Mouse (Mus musculus) kidney, adult 18-20 months (tissue): ENCODE data around the gene Atp8a1.
A peak's percentile ranks its signal among the peaks of the same experiment; 100 is the strongest.

ENCODE experiments used
- DNase-seq: peaks from one replicate; pipeline ENCODE4 v3.0.0; 2021

Atp8a1 gene

DNA sequence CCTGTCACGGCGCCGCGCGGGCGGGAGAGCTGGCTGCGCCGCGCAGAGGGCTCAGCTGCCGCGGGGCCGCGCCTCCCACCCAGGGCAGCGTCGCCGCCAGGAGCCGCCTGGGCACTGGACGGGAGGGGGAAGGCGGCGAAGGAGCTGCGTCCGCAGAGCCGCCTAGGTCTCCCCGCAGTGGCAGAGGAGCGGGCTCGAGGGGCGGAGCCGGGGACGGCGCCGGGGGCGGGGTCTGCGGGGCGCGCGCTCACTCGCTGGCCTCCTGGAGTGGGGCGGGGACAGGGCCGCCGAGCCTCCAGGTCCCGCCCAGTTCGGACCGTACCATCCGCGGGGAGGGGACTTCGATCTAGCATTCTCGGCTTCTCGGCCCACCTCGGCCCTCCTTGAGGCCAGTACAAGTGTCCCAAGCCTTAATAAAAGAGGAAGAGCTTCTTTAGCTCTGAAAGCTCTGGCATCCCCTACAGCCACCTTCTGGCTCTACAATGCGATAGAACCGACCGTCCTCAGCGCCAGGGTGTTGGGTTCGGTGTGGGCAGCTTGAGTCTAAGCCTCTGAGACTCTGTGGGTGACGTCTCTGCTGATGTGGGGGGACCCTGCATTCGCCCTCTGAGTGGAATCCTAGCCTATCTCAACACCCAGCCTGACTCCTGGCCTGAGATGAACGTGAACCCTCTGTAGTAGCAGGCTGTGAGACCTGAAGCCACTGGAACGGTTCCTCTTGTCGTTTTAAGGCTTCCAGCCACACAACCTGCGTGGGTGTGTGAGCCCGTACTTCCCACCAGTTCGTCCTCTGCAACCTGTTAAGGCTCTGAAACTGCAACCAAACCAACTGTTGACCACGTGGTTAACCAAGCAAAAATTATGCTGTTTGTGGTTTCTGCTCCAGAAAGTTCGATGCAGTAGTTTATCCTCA is at the start of gene Atp8a1:
Gene Atp8a1 (minus strand): TSS at position 182 of the 913 bp plus-strand sequence.
- DNase-seq: peak; percentile 99

DNA sequence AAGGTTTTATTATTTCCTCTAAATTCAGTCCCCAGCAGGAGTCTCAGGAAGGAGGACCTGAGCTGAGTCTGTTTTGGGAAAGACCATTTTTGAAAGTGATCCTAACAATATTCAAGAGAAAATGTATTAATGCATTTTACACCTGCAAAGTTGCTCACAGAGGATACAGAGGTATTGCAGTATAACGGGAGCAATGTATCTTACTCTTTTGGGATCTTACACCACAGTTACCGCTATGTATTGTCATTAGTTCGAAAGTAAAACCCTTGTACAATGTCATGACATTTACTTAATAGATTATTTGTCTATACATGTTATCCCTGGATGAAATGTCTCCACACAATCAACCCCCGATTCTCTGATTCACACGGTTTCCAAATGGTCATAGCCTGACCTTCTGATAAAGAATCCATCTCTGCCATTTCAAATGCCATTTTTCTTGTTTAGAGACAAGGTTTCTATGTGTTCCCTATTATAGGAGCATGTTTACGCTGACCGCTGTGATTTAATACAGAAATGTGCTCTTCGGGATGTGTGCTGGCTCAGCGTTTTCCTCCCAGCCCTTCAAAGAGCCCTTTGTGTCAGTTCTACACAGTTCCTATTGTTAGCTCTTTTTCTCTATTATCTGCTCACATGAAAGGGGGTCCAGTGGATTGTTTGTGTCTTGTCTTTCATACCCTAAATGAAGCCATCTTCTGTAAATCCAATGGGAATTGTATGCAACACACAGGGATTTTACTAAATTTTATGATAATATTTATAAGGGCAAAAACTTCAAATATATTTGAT is 37.4 kb upstream of the Atp8a1 start:
- no peak for DNase-seq

DNA sequence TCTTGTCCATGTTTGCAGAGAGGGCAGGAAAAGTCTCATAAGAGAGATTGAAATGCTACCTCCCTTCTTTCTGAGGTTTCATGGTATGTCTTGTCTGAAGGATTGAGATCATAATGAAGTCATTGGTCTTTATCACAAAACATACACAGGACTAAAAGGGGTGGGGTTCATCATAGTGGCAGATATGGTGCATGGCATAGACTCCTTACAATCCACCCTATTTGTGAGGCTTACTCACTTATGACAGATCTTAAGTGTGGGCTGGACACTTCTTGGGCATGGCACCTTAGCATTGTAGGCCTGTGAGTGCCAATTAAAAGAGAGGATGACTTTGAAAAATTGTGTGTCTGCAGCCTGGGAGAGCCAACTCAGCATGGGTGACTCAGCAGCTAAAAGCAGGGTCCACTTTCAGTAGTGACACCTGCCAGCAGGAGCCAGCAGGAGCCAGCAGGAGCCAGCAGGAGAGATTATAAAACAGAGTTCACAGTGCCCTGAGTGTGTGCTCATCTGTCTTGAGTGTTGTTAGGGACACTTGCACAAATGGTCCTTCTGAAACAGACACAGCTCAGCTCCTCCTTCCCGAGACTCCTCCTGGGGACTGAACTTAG is 36.4 kb upstream of the Atp8a1 start:
- DNase-seq: no peak

DNA sequence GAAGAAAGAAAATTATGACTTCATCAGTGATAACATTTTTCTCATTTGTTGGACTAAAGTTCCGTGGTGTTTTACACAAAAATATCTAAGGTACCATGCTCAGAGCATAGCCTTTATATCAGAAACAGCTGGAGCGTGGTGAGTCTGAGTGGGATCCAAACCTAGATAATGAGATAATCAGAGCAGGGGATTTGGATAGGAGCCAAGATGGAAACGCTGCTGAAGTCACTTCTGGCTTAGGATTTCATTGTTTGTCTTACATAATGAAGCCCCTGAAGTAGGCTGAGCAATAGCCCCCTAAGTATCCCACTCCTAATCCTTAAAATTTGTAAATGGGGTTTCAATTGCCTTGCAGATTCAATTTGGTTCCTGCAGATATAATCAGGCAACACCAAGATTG is 24.2 kb upstream of the Atp8a1 start:
- DNase-seq: no peak

DNA sequence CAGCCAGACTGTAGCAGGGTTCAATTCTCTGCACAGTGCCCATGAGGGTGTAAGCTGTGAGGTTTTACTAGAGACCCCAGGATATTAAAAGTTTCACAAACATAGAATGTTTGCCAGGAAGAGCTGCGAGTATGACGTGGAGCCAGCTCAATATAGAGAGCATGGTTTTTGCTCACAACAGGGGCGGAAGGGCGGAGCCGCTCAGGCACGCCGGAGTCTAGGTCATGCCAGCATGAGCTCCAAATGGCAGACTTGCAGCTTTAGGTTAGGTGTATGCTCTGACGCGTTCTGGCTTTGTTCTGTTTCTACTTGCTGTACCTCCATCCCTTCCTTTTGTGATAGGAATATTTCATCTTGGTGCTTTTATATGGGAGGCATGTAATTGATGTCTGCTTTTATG is 19.0 kb upstream of the Atp8a1 start:
- no peak for DNase-seq

DNA sequence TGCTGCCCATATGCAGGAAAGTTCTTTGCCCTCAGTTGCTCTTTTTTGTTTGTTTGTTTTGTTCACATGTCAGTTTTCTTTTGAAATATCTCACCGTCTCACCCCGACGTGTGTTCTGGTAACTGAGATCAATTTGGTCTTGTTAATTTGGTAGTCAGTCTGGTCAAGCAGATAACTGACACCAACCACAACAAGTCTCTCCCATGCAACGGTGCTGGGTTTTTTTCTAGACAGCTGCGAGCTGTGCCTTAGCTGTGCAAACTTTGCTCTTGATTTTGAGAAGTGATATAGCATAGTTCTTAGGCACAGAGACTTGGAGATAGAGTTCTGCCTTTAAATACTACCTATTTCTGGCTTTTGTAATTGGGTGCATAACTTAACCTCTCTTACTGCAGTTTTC is 18.4 kb upstream of the Atp8a1 start:
- DNase-seq: no peak

DNA sequence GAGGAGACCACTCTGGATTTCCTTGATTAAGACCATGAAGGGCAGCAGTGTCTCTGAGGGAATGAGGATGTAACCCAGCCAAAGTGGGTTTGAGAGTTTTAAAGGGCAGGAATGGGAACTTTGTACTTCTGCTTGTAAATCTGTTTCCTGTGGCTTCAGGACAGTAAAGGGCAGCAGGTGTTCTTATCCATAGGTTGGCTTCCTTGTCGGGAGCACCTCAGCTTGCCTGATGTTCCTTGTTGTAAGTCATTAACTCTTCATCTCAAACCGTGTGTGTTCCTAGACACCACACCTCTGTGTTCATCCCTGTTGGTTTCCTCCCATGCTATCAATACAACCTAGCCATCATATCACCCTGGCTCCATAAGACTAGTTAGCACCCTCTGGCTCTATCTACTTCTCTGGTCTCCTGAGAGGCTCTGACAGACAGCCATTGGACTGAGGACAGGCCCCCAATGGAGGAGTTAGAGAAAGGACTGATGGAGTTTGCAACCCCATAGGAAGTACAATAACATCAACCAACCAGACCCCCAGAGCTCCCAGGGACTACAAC is 17.4 kb upstream of the Atp8a1 start:
- no peak for DNase-seq

DNA sequence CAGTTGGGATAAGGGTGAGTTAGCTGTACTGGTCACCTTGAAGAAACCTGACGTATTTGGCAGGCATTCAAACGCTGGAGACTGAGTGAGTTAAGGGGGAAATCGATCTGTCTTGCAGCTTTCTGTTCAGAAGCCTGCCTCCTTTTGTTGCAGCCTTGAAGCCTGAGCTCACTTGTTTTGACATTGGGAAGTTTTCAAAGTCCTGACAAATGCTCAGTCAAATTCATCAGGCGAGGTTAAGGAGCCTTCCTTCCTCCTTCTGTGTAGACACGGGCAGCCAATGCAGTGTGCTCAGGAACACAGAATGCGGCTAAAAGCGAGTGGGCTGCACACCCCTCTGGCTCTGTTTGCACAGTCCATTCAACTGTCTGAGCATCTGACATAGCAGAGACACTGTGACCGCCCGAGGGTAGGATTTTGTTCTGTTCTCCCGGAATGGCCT is 16.7 kb upstream of the Atp8a1 start:
- DNase-seq: no peak

DNA sequence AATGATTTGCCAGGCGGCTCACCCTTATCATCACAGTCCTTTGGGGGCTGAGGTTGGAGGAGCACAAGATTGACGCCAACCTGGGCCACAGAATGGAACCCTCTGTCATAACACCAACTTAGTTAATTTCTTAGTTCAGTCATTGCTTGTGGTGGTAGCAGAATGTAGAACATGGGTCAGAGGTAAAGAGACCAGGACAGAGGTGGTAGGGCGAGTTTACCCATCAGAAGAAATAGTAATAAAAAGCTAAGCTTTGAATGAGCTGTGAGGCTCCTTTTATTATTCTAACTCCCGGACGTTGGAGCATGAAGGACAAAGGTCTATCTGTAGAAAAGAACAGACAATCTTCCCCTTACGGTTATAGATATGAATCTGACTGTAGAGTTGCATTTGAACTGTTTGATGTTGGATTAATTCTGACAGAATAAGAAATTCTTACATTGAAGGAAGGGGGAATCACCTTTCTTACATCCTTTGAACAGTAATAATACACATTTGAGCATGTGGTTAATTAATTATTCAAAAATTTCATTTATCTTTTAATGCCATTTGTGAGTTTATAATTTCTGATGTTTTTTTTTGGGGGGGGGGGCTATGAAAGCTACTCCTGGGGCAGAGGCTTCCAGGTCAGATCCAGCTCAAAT is 7.9 kb upstream of the Atp8a1 start:
- no peak for DNase-seq

DNA sequence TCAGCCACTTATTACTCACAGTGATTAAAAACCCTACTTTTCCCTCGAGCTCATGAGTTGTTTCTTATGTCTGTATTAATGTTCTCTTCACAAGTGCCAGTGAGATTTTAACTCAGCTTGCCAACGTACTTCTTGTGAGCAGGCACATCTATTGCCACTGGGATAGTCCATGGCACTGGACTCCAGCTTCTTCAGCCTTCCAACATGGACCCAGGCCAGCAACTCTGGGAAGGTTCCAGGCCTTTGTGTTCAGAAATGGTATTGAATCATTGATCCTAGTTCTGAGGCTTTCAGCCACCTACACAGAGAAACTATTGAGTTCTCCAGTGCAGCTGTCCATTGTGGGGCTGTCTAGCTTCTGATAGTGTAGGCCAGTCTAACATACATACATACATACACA is 5.6 kb upstream of the Atp8a1 start:
- no peak for DNase-seq

DNA sequence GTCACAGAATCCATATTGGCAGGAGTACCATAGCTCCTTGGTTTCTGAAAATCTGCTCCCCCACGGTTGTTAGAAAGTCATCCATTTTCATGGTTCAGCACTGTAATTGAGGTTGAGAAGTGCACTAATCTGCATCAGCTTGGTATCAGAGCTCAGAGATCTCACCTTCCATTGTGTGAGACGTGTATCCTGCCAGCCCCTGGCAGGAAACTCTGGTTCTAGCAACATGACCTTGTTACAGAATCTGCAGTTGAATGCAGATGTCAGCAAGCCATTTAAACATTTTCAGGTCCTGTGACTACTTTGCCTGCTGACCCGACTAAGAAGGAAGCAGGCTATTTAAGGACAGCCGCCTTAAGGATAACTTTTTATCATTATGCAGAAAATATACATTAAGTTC is 2.2 kb upstream of the Atp8a1 start:
- no peak for DNase-seq

DNA sequence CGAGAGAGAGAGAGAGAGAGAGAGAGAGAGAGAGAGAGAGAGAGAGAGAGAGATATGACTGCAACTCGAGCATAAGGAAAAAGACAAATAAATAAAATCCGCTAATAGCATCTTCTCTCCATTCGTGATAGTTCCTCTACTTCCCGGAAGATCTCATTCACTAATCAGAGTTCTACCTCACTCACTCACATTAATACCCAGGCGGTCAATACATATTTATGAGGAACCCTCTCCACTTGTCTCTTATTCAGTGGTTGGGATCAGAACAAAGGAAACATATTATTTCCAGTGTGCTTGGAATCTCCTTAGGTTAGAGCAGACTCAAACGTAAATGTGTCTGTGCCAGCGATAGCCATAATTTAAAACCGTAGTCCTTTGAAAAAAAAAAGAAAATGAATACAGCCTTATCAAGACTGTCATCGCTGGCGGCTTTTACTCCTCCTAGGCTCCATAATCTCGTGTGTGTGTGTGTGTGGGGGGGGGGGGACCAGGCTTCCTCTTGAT is 1.3 kb upstream of the Atp8a1 start:
- no peak for DNase-seq

DNA sequence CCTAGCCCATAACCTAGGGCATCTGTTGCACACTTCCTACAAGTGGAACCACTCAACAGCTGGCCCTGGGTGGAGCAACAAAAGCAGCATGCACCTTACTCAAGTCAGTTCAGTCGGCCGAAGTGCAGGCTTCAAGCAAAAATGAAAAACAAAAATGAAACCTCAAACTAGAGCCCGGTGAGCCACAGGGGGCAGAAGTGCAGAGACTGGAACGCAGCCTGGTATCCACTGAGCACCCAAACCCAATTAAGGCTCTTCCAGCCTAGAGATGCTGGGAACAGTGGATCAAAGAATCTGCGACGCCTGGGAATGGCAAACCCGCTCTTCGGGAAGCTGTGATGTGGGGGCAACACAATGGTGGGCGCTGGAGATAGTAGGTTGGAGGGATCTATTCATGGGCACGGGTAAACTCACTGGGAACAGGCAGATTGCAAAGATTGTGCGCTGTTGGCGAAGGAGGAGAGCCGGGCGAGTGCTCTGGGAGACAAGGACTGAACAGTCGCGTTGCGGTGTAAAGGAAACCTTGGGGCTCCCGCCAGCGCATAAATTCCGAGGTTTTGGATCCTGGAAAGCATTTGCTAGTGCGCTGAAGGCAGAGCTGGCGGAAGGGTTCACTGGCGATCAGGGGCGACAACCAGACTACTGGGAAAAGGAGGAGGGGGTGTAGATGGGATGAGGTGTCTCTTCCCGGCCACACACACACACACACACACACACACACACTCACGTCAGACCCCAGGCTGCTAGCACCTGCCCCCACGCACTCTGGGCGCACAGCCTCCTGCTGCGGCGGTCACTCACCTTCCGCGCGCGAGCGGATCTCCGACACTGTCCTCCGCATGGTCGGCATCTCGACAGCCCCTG is 641 bp downstream of the Atp8a1 start:
- DNase-seq: peak; percentile 51

DNA sequence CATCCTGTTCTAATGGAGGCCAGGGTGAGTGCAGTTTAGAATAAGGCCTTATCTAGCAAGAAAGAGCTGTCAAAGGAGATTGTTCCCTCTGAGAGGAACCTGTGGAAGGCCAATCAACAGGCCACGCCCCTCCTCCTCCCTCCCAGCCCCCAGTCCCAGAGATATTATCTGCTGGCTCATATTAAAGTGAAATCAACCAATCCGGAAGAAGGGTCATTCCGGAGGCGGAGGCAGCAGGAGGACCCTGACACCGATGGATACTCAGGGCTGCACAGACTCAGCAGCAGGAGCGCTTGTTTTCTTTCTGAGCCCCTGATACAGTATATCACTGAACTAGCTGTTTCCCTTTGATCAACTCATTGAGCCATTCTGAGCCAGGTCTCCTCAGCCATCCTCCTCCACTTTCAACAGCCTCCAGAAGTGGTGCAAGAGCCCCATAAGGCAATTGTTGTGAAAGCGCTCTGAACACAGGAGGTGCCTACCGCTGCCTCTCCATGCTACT is 2.0 kb downstream of the Atp8a1 start:
- DNase-seq: peak; percentile 13

DNA sequence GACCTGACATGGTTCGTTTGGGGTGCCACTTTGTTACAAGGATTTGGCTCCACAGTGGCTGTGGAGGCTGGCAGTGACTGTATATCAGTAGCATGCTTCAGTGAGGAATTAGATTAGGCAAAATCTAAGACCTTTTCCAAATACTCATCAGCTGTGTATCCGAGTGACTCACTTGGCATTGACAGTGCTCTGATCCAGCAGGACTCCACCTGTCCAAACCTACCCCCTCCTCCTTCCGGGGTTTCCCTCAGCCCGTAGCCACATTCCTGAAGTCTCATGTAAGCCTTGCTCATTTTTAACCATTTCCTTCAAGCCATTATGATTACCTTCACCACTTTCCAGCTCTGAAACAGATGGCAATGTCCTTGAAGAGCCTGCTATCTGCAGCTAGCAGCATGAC is 3.2 kb downstream of the Atp8a1 start:
- DNase-seq: no peak

DNA sequence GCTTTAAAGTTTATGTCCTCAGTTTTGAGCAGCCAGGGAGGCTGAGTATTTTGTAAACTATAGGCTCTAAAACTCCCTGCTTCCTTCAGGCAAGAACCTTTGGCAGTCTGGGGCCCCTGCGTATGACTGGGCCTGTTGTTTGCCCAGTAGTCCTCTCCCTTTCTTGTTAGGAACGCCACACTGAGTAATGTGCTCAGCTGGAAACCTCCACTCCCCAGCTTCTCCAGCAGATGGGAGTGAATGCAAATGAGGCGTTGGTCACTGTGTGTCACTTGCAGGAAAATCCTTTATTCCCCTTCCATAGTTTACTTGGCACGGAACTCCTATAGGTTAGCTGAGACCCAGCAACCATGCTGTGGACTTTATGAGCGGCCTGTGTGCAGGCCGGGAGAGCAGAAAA is 4.9 kb downstream of the Atp8a1 start:
- no peak for DNase-seq

DNA sequence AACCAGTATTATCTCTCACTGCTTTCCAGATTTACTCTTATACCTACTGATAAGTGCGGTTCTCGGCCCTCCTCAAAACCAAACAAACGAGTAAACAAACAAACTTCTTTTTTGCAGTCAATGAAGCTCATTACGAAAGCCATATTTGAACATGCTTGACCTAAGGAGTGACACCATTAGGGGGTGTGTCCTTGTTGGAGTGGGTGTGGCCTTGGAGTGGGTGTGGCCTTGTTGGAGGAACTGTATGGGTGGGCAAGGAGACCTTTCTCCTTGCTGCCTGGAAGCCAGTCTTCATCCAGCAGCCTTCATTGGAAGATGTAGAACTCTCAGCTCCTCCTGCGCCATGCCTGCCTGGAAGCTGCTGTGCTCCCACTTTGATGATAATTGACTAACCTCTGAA is 13.4 kb downstream of the Atp8a1 start:
- no peak for DNase-seq

DNA sequence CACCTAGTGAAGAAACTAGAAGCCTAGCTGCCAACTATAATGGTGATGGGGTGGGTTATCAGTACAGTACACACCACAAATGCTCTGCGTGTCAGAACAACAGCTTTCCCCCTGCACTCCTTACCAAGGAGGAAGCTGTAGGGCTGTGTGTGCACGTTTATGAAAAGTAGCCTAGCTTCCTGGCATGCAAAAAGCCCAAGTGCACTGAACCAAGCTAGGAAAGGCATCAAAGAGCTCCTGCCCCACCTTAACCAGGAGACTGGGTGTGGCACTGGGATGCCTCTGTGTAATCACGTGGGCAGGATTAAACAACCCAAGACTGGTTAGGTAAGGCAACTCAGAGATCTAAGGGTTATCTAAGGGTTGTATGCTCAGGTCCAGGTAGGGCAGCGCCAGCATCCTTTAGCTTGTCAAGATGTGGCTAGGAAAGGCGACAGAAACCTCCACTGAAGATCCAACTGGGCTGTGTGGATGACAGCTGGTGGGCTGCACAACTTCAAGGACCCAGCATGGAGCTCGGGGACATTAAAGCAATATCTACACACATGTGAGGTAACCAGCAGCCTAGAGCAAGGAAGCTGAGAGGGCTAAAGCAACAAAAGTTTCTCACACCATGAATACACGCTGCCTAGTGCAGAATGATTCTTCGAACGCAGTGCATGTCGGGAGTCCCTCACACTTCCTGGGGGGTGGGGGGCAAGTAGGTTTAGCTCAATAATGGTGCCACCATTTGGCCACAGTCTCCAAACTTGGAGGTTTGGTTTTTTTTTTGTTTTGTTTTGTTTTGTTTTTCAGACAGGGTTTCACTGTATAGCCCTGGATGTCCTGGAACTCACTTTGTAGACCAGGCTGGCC is 15.7 kb downstream of the Atp8a1 start:
- no peak for DNase-seq

DNA sequence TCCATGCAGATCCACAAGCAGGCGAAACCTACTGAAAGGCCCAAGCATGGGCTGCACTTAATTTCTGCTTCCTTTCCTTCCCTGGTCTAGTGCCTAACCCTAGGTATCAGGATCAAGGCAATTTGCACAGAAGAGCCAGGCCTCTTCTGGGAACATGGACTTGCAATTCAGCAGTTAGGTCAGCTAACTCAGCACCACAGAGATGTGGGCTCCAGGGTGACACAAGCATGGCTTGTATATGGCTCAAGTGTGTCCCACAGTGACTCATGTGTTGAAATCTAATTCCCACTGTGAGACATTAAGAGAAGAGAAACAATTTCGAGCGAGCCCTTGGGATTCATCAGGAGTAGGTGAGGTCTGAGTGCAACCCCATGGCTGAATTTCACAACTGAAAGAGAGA is 18.9 kb downstream of the Atp8a1 start:
- DNase-seq: no peak

DNA sequence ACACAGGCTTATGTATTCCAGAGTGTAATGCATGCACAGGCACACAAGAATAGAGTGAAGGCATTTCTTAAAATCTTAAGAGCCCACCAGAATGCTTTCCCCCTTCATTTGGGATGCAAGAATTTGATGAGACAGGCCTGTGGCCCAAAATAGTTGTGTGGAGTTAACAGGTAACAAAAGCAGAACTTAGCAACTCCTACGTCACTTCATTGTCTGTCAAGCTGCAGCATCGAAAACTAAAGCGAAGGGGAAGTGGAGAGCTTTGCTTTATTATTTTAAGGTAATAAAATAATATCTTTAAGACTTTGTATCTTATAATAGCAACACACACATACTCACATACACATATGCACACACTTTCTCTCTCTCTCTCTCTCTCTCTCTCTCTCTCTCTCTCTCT is 20.3 kb downstream of the Atp8a1 start:
- no peak for DNase-seq
